Mouse (Mus musculus) lung, adult 2 months (tissue): ENCODE measurements around the gene Slc38a3.

Source experiments
- CTCF ChIP-seq: fragments of 200-500 bp; IDR thresholded peaks from 2 replicates; pipeline ENCODE4 v1.5.1; 2011; ENCODE audit warnings: mild to moderate bottlenecking, low read length, control low read depth; ENCODE audit not compliant: insufficient read depth
- POLR2A ChIP-seq: fragments of 200-500 bp; IDR thresholded peaks from 2 replicates; pipeline ENCODE4 v1.6.1; 2011; ENCODE audit warnings: low read depth, mild to moderate bottlenecking, control low read depth, low read length, borderline replicate concordance; ENCODE audit errors: extremely low read depth

DNA sequence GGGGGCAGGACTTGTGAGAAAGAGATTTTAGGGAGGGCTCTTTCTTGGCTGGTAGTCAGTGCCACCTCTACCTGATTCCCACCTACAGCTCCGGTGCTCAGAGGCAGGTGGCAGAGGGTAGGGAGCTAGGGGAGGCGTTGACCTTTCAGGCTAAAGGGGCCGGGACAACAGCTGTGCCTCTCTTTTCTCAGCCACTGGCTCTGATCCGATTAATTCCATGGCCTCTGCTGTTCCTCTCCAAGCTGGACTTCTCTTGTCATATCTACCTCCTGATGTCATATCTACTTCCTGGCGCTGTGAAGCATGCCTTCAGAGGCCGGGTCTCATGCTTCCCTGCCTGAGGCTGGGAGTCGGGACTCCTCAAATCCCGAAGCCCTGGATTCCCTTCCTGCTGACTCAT lies 1.3 kb downstream of the Slc38a3 start:
- no peak for TF ChIP-seq CTCF
- no peak for TF ChIP-seq POLR2A
